Mouse (Mus musculus) yolk sac, embryonic 10.5 days (tissue): Measurements from ENCODE around the gene Tmem160.
A peak's percentile ranks its signal among the peaks of the same experiment; 100 is the strongest.

Experiments
- DNase-seq: peaks from one replicate; pipeline ENCODE4 v3.0.0-alpha.2; 2017; ENCODE audit warnings: low spot score

The Tmem160 gene

DNA sequence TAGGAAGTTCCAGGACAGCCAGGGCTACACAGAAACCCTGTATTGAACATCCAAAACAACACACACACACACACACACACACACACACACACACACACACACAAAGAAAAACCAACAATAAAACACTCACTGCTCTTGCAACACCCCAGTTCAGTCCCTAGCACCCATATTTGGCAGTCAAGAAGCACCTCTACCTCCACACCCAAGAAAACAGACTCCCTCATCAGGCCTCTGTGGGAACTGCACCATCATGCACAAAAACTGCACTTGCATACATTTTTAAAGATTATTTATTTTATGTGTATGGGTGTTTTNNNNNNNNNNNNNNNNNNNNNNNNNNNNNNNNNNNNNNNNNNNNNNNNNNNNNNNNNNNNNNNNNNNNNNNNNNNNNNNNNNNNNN lies 11.3 kb upstream of the Tmem160 start:
- no peak for DNase-seq

GRCm38 (mm10) chr7:16451656-16452055 lies 923 bp upstream of the Tmem160 start:
- no peak for DNase-seq

DNA sequence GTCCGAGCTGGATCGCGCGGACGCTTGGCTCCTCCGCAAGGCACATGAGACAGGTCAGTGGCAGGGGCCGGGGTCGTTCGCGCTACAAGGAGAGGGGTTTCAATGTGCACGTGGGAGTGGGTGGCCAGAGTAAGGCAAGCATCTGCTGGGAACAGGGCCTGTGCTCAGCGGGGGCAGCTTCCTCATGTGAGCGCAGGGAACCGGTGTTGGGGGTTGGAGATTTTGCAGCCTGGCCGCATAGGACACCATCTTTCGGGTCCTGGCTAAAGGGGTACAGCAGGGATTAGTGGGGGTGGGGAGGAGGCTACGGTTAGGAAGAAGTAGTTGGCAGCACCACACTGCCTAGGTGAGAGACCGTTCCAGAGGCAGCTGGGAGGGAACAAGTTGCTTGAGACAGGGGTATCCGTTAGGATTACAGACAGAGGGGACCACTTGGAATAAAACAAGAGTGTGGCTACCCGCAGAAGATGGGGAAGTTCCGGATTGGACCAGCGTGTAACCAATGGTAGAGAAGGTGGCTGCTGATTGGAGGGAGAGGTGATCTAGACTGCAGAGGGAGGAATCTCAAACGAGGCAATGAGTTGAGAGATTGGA lies 636 bp downstream of the Tmem160 start:
- peak; percentile 50 for DNase-seq

DNA sequence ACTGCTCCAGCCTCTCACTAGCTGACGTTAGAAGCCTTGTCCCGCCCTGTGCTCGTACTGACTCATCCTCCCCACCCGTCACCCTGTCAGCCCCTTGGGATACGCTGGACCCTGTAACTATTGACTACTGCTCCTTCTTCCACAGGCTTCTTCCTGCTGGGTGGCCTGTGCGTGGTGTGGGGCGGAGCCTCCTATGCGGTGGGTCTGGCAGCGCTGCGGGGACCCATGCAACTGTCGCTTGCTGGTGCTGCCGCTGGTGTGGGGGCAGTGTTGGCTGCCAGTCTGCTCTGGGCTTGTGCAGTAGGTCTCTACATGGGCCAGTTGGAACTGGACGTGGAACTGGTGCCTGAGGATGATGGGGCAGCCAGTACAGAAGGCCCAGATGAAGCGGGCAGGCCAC lies 2.4 kb downstream of the Tmem160 start:
- no peak for DNase-seq

DNA sequence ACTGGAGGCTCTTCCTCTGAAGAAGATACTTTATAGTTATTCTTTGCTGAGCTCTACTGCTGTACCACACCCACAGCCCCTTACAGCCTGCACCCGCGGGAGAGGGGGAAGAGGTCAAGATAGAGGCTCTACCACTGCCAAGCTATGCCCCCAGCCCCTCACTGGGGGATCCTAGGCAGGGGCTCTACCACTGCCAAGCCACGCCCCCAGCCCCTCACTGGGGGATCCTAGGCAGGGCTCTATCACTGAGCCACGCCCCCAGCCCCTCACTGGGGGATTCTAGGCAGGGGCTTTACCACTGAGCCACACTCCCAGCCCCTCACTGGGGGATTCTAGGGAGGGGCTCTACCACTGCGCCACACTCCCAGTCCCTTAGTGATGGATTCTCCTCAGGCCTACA lies 3.7 kb downstream of the Tmem160 start:
- no peak for DNase-seq

GRCm38 (mm10) chr7:16460566-16460965 lies 8.0 kb downstream of the Tmem160 start:
- no peak for DNase-seq

DNA sequence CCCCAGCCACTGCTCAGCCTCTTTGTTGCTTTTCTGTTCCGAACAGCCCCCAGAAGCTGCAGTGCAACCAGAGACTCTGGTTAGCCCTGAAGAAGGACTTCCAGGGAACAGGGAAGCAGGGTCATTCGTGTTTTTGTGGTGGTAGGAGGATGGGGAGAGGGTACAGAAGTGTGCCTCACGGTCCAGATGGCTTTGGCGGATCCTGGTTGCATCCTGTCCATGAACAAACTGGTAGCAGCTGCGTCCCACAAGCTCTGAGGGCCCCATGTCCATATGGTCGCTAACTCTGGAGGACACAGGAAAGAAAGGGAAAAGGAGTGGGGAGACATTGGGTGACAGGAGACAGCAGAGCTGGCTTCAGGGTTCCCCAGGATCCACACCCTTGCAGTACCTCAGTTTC lies 8.6 kb downstream of the Tmem160 start:
- no peak for DNase-seq

DNA sequence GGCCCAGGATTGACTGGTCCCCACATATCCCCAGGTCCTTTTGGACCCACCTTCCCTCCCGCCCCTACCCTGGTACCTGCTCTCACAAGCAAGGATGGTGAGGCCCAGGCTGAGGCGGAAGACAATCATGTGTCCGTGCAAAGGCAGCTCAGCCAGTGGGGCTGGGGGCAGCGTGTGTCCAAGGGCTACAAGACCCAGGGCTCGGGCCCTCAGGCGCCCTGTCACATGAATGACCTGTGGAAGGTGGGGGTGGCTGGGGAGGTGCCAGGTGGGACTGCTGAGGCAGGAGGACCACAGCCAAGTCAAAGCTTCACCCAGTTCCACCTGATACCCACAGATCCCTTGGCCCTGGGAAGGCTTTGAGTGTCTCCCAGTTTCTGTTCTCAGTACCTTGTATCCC lies 9.1 kb downstream of the Tmem160 start:
- no peak for DNase-seq

DNA sequence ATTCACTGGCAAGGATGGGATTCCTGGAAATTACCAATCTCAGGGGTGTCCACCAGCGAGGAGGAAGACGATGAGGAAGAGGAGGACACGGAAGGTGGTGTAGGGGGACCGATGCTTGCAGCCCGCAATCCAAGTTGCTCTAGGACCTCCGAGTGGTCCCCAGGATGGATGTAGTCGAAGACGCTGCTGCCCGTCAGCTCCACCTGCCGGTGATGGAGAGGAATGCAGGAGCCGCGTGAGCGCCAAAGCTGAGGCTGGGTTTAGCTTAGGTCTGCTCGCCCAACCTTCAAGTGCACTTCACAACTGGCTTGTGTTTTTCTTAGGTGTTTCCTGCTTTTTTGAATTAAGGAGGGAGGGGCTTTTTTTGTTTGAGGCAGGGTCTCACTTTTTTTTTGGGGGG lies 10.6 kb downstream of the Tmem160 start:
- DNase-seq: peak; percentile 72

GRCm38 (mm10) chr7:16465160-16465559 lies 12.6 kb downstream of the Tmem160 start:
- DNase-seq: peak; percentile 46

DNA sequence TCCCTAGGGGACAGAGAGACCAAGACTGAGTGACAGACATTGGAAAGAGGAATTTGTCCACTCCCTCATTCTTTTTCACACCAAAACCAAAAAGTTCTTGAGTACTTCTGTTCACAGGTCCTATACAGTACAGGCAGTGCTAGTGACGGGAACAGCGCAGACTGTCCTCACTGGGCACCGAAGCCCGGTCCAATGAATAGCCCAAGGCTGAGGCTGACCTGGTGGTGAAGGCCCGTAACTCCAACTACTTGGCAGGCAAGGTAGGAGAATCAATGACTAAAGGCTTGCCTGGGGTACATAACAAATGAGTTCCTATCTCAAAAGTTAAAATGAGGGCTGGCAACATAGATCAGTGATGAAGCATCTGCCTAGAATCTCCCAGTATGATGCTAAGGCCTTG lies 13.0 kb downstream of the Tmem160 start:
- no peak for DNase-seq

- no peak for DNase-seq
These were observed 14.0 kb downstream of the Tmem160 start for GRCm38 (mm10) chr7:16466565-16466964.

DNA sequence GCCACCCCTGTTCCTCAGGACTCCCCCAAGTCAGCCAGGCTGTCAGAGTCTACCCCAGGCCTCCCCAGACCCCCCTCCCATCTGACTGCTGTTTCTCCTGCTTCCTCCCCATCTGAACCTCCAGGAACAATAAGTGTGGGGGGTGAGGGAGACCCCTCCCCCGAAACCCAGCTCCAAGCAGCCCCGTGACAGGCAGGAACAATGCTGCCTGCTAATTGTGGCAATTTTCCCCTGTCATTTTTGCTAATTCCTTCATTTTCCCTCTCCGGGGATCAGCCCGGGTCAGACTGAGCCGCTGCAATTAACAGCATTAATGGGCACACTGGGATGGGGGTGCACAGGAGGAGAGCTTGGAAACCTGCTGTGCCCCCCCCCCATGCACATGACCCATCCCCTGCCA lies 15.5 kb downstream of the Tmem160 start:
- no peak for DNase-seq

- DNase-seq: no peak
These were observed 19.0 kb downstream of the Tmem160 start for GRCm38 (mm10) chr7:16471549-16471948.

- no peak for DNase-seq
These were observed 19.6 kb downstream of the Tmem160 start for GRCm38 (mm10) chr7:16472116-16472709.

GRCm38 (mm10) chr7:16473847-16474246 lies 21.3 kb downstream of the Tmem160 start:
- no peak for DNase-seq

DNA sequence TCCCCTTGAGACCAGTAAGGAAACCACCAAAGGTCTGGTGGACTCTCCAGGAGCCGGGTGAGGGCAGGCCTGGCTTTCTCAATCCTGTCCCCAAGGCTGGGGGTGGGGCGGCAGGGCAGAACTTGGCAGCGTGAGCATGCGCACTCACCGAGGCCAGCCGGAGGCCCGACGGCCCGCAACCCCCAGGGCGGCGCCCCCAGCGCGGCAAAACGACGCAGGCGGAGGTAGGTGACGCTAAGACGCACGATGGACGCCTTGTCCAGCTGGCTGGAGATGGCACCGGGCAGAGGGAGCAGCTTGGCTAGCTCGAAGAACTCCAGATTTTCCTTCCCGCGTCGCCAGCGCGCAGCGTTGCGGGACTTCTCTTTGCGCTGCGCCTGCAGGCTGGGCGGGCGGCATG lies 21.9 kb downstream of the Tmem160 start:
- no peak for DNase-seq

- no peak for DNase-seq
These were observed 22.7 kb downstream of the Tmem160 start for GRCm38 (mm10) chr7:16475321-16475720.

- DNase-seq: no peak
These were observed 23.4 kb downstream of the Tmem160 start for GRCm38 (mm10) chr7:16475764-16476599.

DNA sequence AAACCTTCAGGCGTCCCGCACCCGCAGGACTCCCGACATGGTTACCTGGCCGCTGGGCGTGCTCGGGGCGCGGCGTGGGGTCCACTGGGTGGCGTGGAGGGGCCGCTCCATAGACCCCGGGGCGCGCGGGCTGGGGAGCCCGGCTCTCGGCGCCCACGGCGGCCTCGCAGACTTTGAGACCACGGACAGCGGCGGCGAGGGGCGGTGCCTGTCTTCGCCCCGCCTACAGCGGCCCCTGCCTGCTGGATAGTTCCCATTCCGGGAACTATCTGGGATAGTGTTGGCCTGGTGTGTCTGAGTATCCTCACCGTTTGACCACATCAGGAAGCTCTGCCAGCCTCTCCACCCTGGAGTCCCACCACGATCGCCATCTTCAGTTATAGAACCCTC lies 24.0 kb downstream of the Tmem160 start:
- peak; percentile 25 for DNase-seq

- DNase-seq: no peak
These were observed 25.0 kb downstream of the Tmem160 start, which contains the start of gene Npas1 for GRCm38 (mm10) chr7:16477628-16478027. TSS of gene Npas1 (minus strand) at chr7:16477728.

GRCm38 (mm10) chr7:16488816-16489215 lies 36.2 kb downstream of the Tmem160 start:
- DNase-seq: no peak

DNA sequence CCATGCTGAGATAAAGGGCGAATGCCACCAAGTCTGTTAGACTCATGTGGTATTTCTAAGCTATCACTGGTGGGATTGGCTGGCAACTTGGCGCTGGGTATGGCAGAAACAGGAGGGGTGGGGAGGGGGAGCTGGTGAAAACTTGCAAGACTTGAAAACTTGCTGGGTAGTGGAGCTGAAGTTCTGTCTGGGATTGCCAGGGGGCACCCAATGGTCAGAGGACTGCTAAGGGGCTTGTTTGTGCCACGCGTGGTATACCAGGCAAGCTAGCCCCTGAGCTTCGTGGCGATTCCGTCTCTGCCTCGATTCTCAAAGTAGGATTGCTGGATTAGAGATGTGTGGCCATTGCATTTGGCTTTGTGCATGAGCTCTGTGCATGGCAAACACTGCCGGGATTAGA lies 37.4 kb downstream of the Tmem160 start:
- DNase-seq: no peak
